In the genomic region with DNA sequence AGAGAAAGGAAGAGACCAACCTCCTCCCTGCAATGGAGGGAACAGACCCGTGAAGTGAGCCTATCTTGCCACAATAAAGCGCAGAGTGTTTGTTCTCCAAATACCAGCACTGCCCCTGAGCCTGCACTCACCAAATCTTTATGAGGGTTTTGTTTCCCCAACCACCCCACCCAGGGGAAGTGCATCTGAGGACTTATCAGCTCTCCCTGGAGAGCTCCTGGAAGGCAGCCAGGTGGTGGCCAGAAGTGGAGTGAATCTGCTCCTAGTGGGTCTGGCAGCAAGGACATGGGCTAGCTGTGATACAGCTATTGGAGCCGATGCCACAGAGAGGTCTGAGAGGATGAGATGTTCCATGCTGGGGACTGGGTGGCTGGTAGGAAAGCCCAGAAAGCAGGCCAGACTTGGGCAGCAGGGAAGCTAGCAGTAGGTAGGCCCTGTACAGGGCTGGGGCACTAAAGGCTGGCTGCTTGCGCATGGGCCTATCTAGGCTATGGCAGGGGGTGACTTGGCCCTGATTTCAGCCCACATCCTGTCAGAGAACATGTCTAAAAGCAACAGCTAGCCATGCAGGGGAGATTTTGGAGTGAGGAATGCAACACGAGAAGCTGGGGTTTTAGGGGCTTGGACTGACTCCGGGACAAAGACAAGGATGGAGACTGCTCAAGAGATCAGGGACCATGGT, we compare ENCODE assay signal across 7 mouse cellular contexts.
A peak's percentile ranks its signal among the peaks of the same experiment; 100 is the strongest.
DNase-seq lines count a peak whose midpoint lies in the region; ATAC-seq lines count a peak whose summit lies in the region.

No protein-coding gene starts in this region.

- H3K27ac ChIP-seq in heart, embryonic 13.5 days (replicated peaks) = peak overlapping the region; percentile 82
- no peak overlapping the region for H3K27ac ChIP-seq in forebrain, embryonic 11.5 days (ENCODE audit: low read depth, low read length)

- H3K9ac ChIP-seq in heart, embryonic 13.5 days = peak overlapping the region; percentile 61
- no peak overlapping the region for H3K9ac ChIP-seq in forebrain, embryonic 11.5 days (ENCODE audit: low read length)

- ATAC-seq in heart, embryonic 13.5 days (ENCODE audit: extremely low read depth, insufficient number of reproducible peaks, low FRiP score, low TSS enrichment) = peak; percentile 39; the same call in 1 of the 2 replicates
- ATAC-seq in activated CD4-positive, CD25-positive, alpha-beta regulatory T cell, adult 4 months = no peak
- ATAC-seq in forebrain, embryonic 11.5 days (replicated peaks; ENCODE audit: low FRiP score) = no peak

- DNase-seq in MEL-GATA-1-ER (ENCODE audit: extremely low read depth, low read depth) = peak; percentile 6
- peak; percentile 87 for DNase-seq in adrenal gland, postnatal 25 days
- DNase-seq in kidney, postnatal 36 days = peak; percentile 82 to 86
- DNase-seq in skeletal muscle tissue, adult 2 months (ENCODE audit: low read depth, low spot score) = peak; percentile 60
- no peak for DNase-seq in forebrain, embryonic 11.5 days (ENCODE audit: low spot score)

- H3K9me3 ChIP-seq in heart, embryonic 13.5 days = peaks cover 5% of the 10 kb centered on the region
- no peaks in the 10 kb centered on the region for H3K9me3 ChIP-seq in forebrain, embryonic 11.5 days (ENCODE audit: control insufficient read depth, low read length)

- peaks cover 74% of the 10 kb centered on the region for H3K4me1 ChIP-seq in heart, embryonic 13.5 days
- H3K4me1 ChIP-seq in forebrain, embryonic 11.5 days (replicated peaks; ENCODE audit: control insufficient read depth, insufficient read depth, low read length) = no peaks in the 10 kb centered on the region

- peak overlapping the region; percentile 33 for H3K4me2 ChIP-seq in heart, embryonic 13.5 days
- H3K4me2 ChIP-seq in forebrain, embryonic 11.5 days (ENCODE audit: low read depth, low read length, severe bottlenecking) = no peak overlapping the region

- H3K36me3 ChIP-seq in heart, embryonic 13.5 days = no peaks in the 10 kb centered on the region
- no peaks in the 10 kb centered on the region for H3K36me3 ChIP-seq in forebrain, embryonic 11.5 days (ENCODE audit: control insufficient read depth, insufficient read depth, low read length)

- 23% methylated on average over 6 of the region's 6 CpGs for WGBS in heart, embryonic 13.5 days
- WGBS in forebrain, embryonic 11.5 days = 74% methylated on average over 6 of the region's 6 CpGs

- 0 out of 2 replicates have a peak overlapping the region, but pooled peaks have one; percentile 4 for H3K4me3 ChIP-seq in heart, embryonic 13.5 days
- H3K4me3 ChIP-seq in forebrain, embryonic 11.5 days (ENCODE audit: low read depth, low read length) = no peak overlapping the region

- H3K27me3 ChIP-seq in heart, embryonic 13.5 days (replicated peaks) = peaks cover 63% of the 10 kb centered on the region
- H3K27me3 ChIP-seq in forebrain, embryonic 11.5 days (ENCODE audit: control insufficient read depth, insufficient read depth, low read length) = no peaks in the 10 kb centered on the region
